20 mouse cellular contexts compared by ENCODE assay signal in genomic region chr4:142378452-142378851, GRCm38 (mm10).
DNase-seq lines count a peak whose midpoint lies in the region; ATAC-seq lines count a peak whose summit lies in the region.
"Had no signal": no experiment of that assay in that cellular context is flagged by ENCODE, and none has a peak within 500 bp of the region (broad histone marks: within the 10 kb centered on the region; RNA-seq: fewer than 3 reads in every experiment).

No protein-coding gene starts in this region.

- peak overlapping the region; percentile 55 for H3K27ac ChIP-seq in hindbrain, embryonic 12.5 days
- peak overlapping the region; percentile 55 for H3K27ac ChIP-seq in midbrain, embryonic 14.5 days (replicated peaks; ENCODE audit: low read depth, low read length)
- 0 out of 2 replicates have a peak overlapping the region, but pooled peaks have one; percentile 18 for H3K27ac ChIP-seq in neural tube, embryonic 15.5 days (replicated peaks)
- no peak overlapping the region for H3K27ac ChIP-seq in kidney, embryonic 15.5 days
- H3K27ac ChIP-seq: embryonic facial prominence, embryonic 15.5 days; left cerebral cortex, adult 2 months; liver, embryonic 12.5 days; stomach, embryonic 15.5 days had no signal

- H3K4me2 ChIP-seq in hindbrain, embryonic 12.5 days (replicated peaks), result no peak overlapping the region
- peak overlapping the region; percentile 33 for H3K4me2 ChIP-seq in midbrain, embryonic 14.5 days (ENCODE audit: low read length)
- H3K4me2 ChIP-seq in neural tube, embryonic 15.5 days, result no peak overlapping the region
- no peak overlapping the region for H3K4me2 ChIP-seq in kidney, embryonic 15.5 days
- H3K4me2 ChIP-seq: embryonic facial prominence, embryonic 15.5 days; liver, embryonic 12.5 days; lung, embryonic 14.5 days; stomach, embryonic 15.5 days had no signal

- 0 out of 2 replicates have a peak, but pooled peaks have one; percentile 42 for ATAC-seq in hindbrain, embryonic 12.5 days (ENCODE audit: low FRiP score)
- no peak; the same call in 1 of the 2 replicates for ATAC-seq in midbrain, embryonic 14.5 days (ENCODE audit: low FRiP score, low TSS enrichment)
- ATAC-seq in neural tube, embryonic 15.5 days (ENCODE audit: low FRiP score), result no peak
- no peak for ATAC-seq in kidney, embryonic 15.5 days (replicated peaks; ENCODE audit: low FRiP score)
- ATAC-seq: liver, embryonic 12.5 days had no signal

- peak; percentile 33 for DNase-seq in embryo, embryonic 11 days
- no peak for DNase-seq in embryo, embryonic 9.5 days (ENCODE audit: extremely low spot score)
- peak; percentile 67 for DNase-seq in midbrain, embryonic 14.5 days
- DNase-seq in kidney, postnatal 36 days, result no peak
- no peak for DNase-seq in urinary bladder, adult 18-20 months (ENCODE audit: low spot score in 2 of 2)
- DNase-seq: cerebellum, adult 18-20 months; cerebellum, postnatal 36 days; heart, postnatal 4 days; kidney, adult 18-20 months; kidney, postnatal 14 days; lung, embryonic 14.5 days; lung, postnatal 4 days had no signal

- H3K36me3 ChIP-seq in hindbrain, embryonic 12.5 days, result no peaks in the 10 kb centered on the region
- H3K36me3 ChIP-seq in midbrain, embryonic 14.5 days (ENCODE audit: control insufficient read depth, insufficient read depth, low read length), result no peaks in the 10 kb centered on the region
- no peaks in the 10 kb centered on the region for H3K36me3 ChIP-seq in neural tube, embryonic 15.5 days
- H3K36me3 ChIP-seq in kidney, embryonic 15.5 days, result no peaks in the 10 kb centered on the region
- H3K36me3 ChIP-seq: embryonic facial prominence, embryonic 15.5 days; liver, embryonic 12.5 days; stomach, embryonic 15.5 days had no signal

- no peak overlapping the region for H3K9ac ChIP-seq in hindbrain, embryonic 12.5 days
- H3K9ac ChIP-seq in midbrain, embryonic 14.5 days (replicated peaks; ENCODE audit: low read length), result peak overlapping the region; percentile 9; the same call in 1 of the 2 replicates
- H3K9ac ChIP-seq in neural tube, embryonic 15.5 days (replicated peaks), result no peak overlapping the region
- H3K9ac ChIP-seq in kidney, embryonic 15.5 days, result no peak overlapping the region
- H3K9ac ChIP-seq: embryonic facial prominence, embryonic 15.5 days; liver, embryonic 12.5 days; lung, embryonic 14.5 days; stomach, embryonic 15.5 days had no signal

- no peaks in the 10 kb centered on the region for H3K27me3 ChIP-seq in hindbrain, embryonic 12.5 days
- no peaks in the 10 kb centered on the region for H3K27me3 ChIP-seq in midbrain, embryonic 14.5 days (ENCODE audit: control insufficient read depth, insufficient read depth, low read length)
- H3K27me3 ChIP-seq in neural tube, embryonic 15.5 days (replicated peaks), result no peaks in the 10 kb centered on the region
- H3K27me3 ChIP-seq in kidney, embryonic 15.5 days, result no peaks in the 10 kb centered on the region
- H3K27me3 ChIP-seq: CH12.LX; embryonic facial prominence, embryonic 15.5 days; liver, embryonic 12.5 days; stomach, embryonic 15.5 days had no signal

- H3K4me3 ChIP-seq in hindbrain, embryonic 12.5 days, result no peak overlapping the region
- no peak overlapping the region for H3K4me3 ChIP-seq in midbrain, embryonic 14.5 days (replicated peaks; ENCODE audit: low read depth, low read length)
- H3K4me3 ChIP-seq in neural tube, embryonic 15.5 days (replicated peaks), result no peak overlapping the region
- H3K4me3 ChIP-seq in kidney, embryonic 15.5 days (replicated peaks), result no peak overlapping the region
- H3K4me3 ChIP-seq: embryonic facial prominence, embryonic 15.5 days; left cerebral cortex, adult 2 months; liver, embryonic 12.5 days; stomach, embryonic 15.5 days had no signal

- peaks cover 23% of the 10 kb centered on the region for H3K4me1 ChIP-seq in hindbrain, embryonic 12.5 days
- peaks cover 25% of the 10 kb centered on the region for H3K4me1 ChIP-seq in midbrain, embryonic 14.5 days (ENCODE audit: control insufficient read depth, insufficient read depth, low read length)
- H3K4me1 ChIP-seq in neural tube, embryonic 15.5 days, result peaks cover 20% of the 10 kb centered on the region
- peaks cover 11% of the 10 kb centered on the region; the same call in 1 of the 2 replicates for H3K4me1 ChIP-seq in kidney, embryonic 15.5 days
- H3K4me1 ChIP-seq: embryonic facial prominence, embryonic 15.5 days; liver, embryonic 12.5 days; stomach, embryonic 15.5 days had no signal

- WGBS in hindbrain, embryonic 12.5 days, result 36% methylated on average over 9 of the region's 9 CpGs
- 5% methylated on average over 9 of the region's 9 CpGs for WGBS in midbrain, embryonic 14.5 days
- 17% methylated on average over 9 of the region's 9 CpGs for WGBS in neural tube, embryonic 15.5 days
- 36% methylated on average over 9 of the region's 9 CpGs for WGBS in kidney, embryonic 15.5 days

- no peaks in the 10 kb centered on the region for H3K9me3 ChIP-seq in hindbrain, embryonic 12.5 days (replicated peaks)
- no peaks in the 10 kb centered on the region for H3K9me3 ChIP-seq in midbrain, embryonic 14.5 days (ENCODE audit: control insufficient read depth, low read length)
- no peaks in the 10 kb centered on the region for H3K9me3 ChIP-seq in neural tube, embryonic 15.5 days (replicated peaks)
- H3K9me3 ChIP-seq in kidney, embryonic 15.5 days (replicated peaks), result no peaks in the 10 kb centered on the region
- H3K9me3 ChIP-seq: embryonic facial prominence, embryonic 15.5 days; liver, embryonic 12.5 days; stomach, embryonic 15.5 days had no signal

Comparison
In these comparisons a context has a peak if more than half of its experiments do, and no peak if none do; other contexts are left out.
1. DNase-seq: peak in embryo, embryonic 11 days (single experiment) and midbrain, embryonic 14.5 days (single experiment); none in embryo, embryonic 9.5 days (single experiment), kidney, postnatal 36 days (0 of 2) and urinary bladder, adult 18-20 months (0 of 2).